Mouse (Mus musculus) G1E (cell line): ENCODE data around the gene Gm3854. TPM values are rescaled to one million over a fixed set of nuclear protein-coding genes. Genes with fewer than 3 reads are reported as not detected.

ENCODE experiments used
- ATAC-seq: 2 replicates; pipeline ENCODE4 v1.8.0; 2016; ENCODE audit warnings: mild to moderate bottlenecking; ENCODE audit not compliant: insufficient number of reproducible peaks, poor library complexity, low FRiP score, severe bottlenecking; ENCODE audit errors: extremely low read depth
- DNase-seq: peaks from one replicate; pipeline ENCODE4 v3.0.0; 2012; ENCODE audit warnings: low spot score
- H3K27me3 ChIP-seq: 2 replicates; pipeline ENCODE4 v1.6.1; 2012; ENCODE audit warnings: mild to moderate bottlenecking, low read length, inconsistent platforms; ENCODE audit not compliant: insufficient read depth
- H3K36me3 ChIP-seq: replicated peaks from 2 replicates; pipeline ENCODE3; 2012; ENCODE audit warnings: mild to moderate bottlenecking, inconsistent platforms
- H3K4me1 ChIP-seq: 2 replicates; pipeline ENCODE4 v1.6.1; 2012; ENCODE audit warnings: low read depth, low read length, inconsistent platforms, mixed read lengths; ENCODE audit not compliant: insufficient read depth
- H3K4me3 ChIP-seq: 2 replicates; pipeline ENCODE4 v1.5.1; 2012; ENCODE audit warnings: low read depth, mild to moderate bottlenecking, inconsistent platforms, low read length, moderate library complexity, mixed read lengths
- H3K9me3 ChIP-seq: replicated peaks from 2 replicates; pipeline ENCODE4 v1.6.1; 2012; ENCODE audit warnings: inconsistent platforms
- CTCF ChIP-seq: IDR thresholded peaks from 2 replicates; pipeline ENCODE4 v1.5.1; 2012; ENCODE audit warnings: low read depth, low read length, inconsistent platforms, mixed read lengths
- GATA1 ChIP-seq: IDR thresholded peaks from 2 replicates; pipeline ENCODE4 v1.6.1; 2012; ENCODE audit warnings: borderline replicate concordance, low read length, inconsistent platforms, mixed read lengths
- GATA2 ChIP-seq: IDR thresholded peaks from 2 replicates; pipeline ENCODE4 v1.6.1; 2012; ENCODE audit warnings: low read depth, low read length, inconsistent platforms, borderline replicate concordance
- POLR2AphosphoS5 ChIP-seq: IDR thresholded peaks from 2 replicates; pipeline ENCODE4 v1.6.1; 2012; ENCODE audit warnings: low read depth, low read length, inconsistent platforms; ENCODE audit not compliant: insufficient replicate concordance
- TAL1 ChIP-seq: conservative IDR thresholded peaks from 2 replicates; pipeline ENCODE4 v1.6.1; 2012; ENCODE audit warnings: low read depth, low read length, inconsistent platforms, mixed read lengths
- polyA plus RNA-seq: library from polyadenylated mRNA; stranded (reverse); fragments of >175 nt; gene quantifications from 2 replicates; pipeline ENCODE4 v1.2.3, GENCODE M21; 2012
- total RNA-seq, 2 experiments: library from RNA; stranded (forward) in 1 of 2; stranded (reverse) in 1 of 2; fragments of 200-1000 nt in 1 of 2; fragments of >200 nt in 1 of 2; fragmentation: Nextera tagmentation in 1 of 2; gene quantifications; 2 replicates each; pipeline ENCODE4 v1.2.3; 2014 to 2017

The Gm3854 gene
- total and polyA plus RNA-seq, 3 experiments: 0.05 TPM; not detected in 2

GRCm38 (mm10) chr7:6358121-6358520 is 14.6 kb downstream of the Gm3854 start:
- TF ChIP-seq GATA2 (no peak), POLR2AphosphoS5 (no peak), TAL1 (no peak), CTCF (no peak), GATA1 (no peak)
- no peaks in the 10 kb centered on the region for H3K36me3 ChIP-seq
- no peak overlapping the region for H3K4me3 ChIP-seq
- H3K27me3 ChIP-seq: no peaks in the 10 kb centered on the region
- ATAC-seq: no peak
- peaks cover 15% of the 10 kb centered on the region for H3K4me1 ChIP-seq
- DNase-seq: no peak
- no peaks in the 10 kb centered on the region for H3K9me3 ChIP-seq

- ATAC-seq (no peak), DNase-seq (peak; percentile 14)
- H3K4me1 ChIP-seq: peaks cover 23% of the 10 kb centered on the region
- H3K36me3 ChIP-seq: no peaks in the 10 kb centered on the region
- TF ChIP-seq GATA1 (no peak), GATA2 (no peak), CTCF (0 out of 2 replicates have a peak, but pooled peaks have one; percentile 34), POLR2AphosphoS5 (no peak), TAL1 (no peak)
- H3K4me3 ChIP-seq: no peak overlapping the region
- H3K27me3 ChIP-seq: no peaks in the 10 kb centered on the region
- no peaks in the 10 kb centered on the region for H3K9me3 ChIP-seq
Measured at GRCm38 (mm10) chr7:6358937-6359590, 15.5 kb downstream of the Gm3854 start.

GRCm38 (mm10) chr7:6360477-6361060 is 17.0 kb downstream of the Gm3854 start:
- H3K4me3 ChIP-seq: no peak overlapping the region
- H3K27me3 ChIP-seq: no peaks in the 10 kb centered on the region
- H3K9me3 ChIP-seq: no peaks in the 10 kb centered on the region
- peaks cover 33% of the 10 kb centered on the region for H3K4me1 ChIP-seq
- no peak for DNase-seq
- no peak for TF ChIP-seq POLR2AphosphoS5
- TF ChIP-seq TAL1: no peak
- TF ChIP-seq CTCF: no peak
- TF ChIP-seq GATA1: no peak
- TF ChIP-seq GATA2: no peak
- no peaks in the 10 kb centered on the region for H3K36me3 ChIP-seq
- ATAC-seq: no peak

GRCm38 (mm10) chr7:6361756-6362155 is 18.2 kb downstream of the Gm3854 start:
- Histone ChIP-seq H3K4me3 (peak overlapping the region; percentile 76), H3K27me3 (no peaks in the 10 kb centered on the region), H3K4me1 (peaks cover 36% of the 10 kb centered on the region), H3K36me3 (no peaks in the 10 kb centered on the region), H3K9me3 (no peaks in the 10 kb centered on the region)
- DNase-seq (no peak), ATAC-seq (no peak)
- TF ChIP-seq GATA1 (no peak), POLR2AphosphoS5 (no peak), TAL1 (no peak), GATA2 (no peak), CTCF (no peak)

- ATAC-seq: peak; percentile 77
Measured at GRCm38 (mm10) chr7:6362268-6363046, 18.9 kb downstream of the Gm3854 start.

GRCm38 (mm10) chr7:6363047-6363488 is 19.5 kb downstream of the Gm3854 start, which contains the start of gene Zfp78:
Zfp78 (plus strand) TSS chr7:6363280.
- H3K27me3 ChIP-seq: no peaks in the 10 kb centered on the region
- DNase-seq (peak; percentile 81), ATAC-seq (peak; percentile 59)
- H3K9me3 ChIP-seq: no peaks in the 10 kb centered on the region
- peaks cover 42% of the 10 kb centered on the region for H3K4me1 ChIP-seq
- TF ChIP-seq GATA2 (no peak), POLR2AphosphoS5 (no peak), GATA1 (no peak), TAL1 (no peak), CTCF (no peak)
- no peaks in the 10 kb centered on the region for H3K36me3 ChIP-seq
- peak within 1 kb of the TSS; percentile 76 for H3K4me3 ChIP-seq

More at GRCm38 (mm10) chr7:6362268-6363046, 18.9 kb downstream of the Gm3854 start:
- DNase-seq: peak; percentile 68
- Histone ChIP-seq H3K4me1 (peaks cover 42% of the 10 kb centered on the region), H3K9me3 (no peaks in the 10 kb centered on the region), H3K27me3 (no peaks in the 10 kb centered on the region), H3K36me3 (no peaks in the 10 kb centered on the region), H3K4me3 (peak overlapping the region; percentile 76)
- TF ChIP-seq CTCF: no peak
